Mouse (Mus musculus) layer of hippocampus, adult 9-11 months (tissue): ENCODE measurements around the gene Olfr995.

ENCODE experiments used
- DNase-seq: peaks from one replicate; pipeline ENCODE4 v3.0.0; 2022

Gene Olfr995

DNA sequence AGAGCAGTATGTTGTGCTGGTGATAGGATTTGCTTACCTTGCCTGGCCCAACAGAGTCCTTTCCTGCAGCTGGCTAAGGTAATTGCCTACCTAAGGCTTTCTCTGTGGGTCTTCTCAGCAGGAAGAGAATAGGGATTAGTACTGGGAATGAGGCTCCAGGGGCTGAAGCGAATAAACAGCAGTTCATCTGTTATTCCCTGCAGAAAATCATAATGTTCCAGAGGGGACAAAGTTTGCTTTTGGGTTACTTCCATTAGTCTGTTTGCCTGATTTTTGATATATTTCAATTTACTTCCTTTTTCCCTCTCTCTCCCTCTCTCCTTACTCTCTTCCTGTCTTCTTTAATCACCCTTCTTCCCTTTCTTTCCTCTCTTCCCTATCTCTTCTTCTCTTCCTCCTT lies at the start of gene Olfr995:
Gene Olfr995 (minus strand): TSS at position 101 of the 400 bp plus-strand sequence.
- DNase-seq: no peak

DNA sequence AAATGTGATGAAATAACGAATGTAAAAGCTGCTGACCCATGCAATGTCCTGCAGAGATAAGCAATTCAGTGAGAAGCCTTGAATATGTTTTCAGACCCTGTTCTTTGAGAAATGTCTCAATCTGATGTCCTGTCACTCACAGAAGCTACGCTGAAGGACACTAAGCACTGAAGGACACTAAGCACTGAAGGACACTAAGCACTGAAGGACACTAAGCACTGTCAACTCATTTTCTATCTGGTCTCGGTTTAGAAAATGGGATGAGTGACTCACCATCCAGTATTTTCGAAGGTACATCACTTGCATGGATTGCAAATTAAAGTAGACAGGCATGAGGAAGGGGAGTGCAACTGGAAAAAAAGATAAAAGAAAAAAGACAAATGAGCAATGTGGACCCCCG lies 47.0 kb upstream of the Olfr995 start:
- DNase-seq: no peak

DNA sequence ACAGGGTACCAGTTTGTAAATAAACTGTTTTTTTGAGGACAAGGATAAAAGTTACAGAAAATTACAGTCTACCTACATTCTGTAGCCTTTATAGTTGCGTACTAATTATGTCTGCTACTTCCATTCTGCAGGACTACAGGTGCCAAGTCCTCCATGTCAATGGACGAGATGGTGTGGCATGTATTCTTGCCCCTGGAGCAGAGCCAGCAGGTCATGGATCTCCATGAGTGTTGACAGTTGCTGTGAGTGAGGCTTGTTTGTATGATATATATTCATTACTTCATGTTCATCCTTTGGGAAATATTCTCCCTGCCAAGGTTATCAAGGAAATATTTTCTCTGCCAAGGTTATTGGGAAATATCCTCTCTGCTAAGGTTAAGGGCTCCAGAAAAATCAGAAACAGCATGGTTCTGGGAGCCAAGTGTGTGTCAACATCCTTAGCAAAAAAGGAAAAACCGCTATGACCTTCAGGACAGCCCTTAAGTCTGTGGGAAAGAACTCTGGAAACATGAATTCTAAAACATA lies 23.4 kb upstream of the Olfr995 start:
- DNase-seq: no peak

DNA sequence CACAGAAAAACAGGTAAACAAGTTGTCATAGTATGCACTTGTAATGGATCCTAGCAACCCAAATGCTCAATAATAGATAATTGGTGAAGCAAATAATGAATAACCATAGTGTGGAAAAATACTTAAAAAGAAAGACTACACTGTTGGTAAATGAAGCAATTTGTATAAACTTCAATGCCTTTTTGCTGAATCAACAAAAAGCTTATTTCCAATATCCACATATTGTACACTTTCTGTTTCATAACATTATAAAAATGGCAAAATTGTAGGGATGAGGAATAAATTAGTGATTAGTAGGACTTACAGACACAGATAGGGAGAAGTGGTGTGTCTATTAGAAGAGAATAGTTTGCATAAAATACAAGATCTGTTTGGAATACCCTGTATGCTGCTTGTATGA lies 893 bp downstream of the Olfr995 start:
- no peak for DNase-seq

DNA sequence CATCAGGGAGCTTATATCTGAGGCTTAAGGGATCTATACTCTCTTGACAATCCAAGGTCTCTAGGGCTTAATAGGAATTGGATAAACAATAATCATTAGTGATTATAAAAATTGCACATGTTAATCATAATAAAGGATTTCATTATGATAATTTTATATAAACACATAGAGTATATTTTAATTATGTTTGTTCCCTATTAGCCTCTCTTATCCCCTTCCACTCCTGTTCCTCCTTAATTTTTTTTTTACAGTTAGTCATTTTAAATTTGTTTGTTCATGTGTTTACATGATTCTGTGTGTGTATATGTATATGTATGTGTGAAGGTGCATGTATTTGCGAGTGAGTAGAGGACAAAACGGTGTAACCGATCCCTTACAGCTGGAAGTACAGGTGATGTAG lies 7.1 kb downstream of the Olfr995 start, which contains the start of gene Olfr994:
Gene Olfr994 (minus strand): TSS at position 101 of the 400 bp plus-strand sequence.
- no peak for DNase-seq

DNA sequence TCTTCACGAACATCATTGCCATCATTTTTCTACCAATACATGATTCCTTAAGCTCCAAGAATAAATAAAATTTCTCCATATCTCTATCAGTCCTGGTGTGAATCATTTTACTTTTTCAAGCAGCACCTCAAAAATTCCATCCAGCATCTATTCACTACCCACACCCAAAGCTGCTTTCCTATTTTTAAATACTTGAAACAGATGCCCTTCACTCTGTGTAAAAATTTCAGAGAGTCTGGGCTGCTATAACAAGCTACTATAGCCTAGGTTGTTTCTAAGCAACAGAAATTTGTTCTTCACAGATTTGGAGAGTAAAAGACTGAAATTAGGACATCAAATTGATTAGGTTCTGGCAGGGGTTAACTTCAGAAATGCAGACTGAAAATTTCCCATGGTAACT lies 17.5 kb downstream of the Olfr995 start:
- DNase-seq: peak; percentile 49

- no peak for DNase-seq
Observed at GRCm38 (mm10) chr2:85414777-85415176, 28.7 kb downstream of the Olfr995 start, which contains the start of gene Olfr993. TSS of gene Olfr993 (minus strand) at chr2:85414877.

DNA sequence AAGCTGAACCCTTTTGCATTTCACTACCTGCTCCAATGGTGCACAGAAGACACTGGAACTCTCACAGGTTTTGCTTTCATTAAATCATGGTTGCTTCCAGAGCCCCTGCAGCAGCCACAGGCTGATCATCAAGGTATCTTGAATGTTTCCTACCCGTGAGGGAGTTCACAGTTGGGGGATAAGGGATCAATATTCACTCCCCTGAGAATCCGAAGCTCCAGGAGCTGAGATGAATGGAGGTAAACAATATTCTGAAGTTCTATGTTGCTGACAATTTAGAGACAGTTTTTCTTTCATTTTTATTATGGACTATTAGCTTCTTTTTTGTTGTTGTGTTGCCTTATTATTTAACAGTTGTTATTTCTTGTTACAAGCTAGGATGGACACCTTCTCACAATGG lies 34.1 kb downstream of the Olfr995 start, which contains the start of gene Olfr992:
Gene Olfr992 (minus strand): TSS at position 101 of the 400 bp plus-strand sequence.
- no peak for DNase-seq
